Mouse (Mus musculus) heart, postnatal 0 days (tissue): ENCODE data around the gene Map7d2. TPM values are rescaled to one million over a fixed set of nuclear protein-coding genes. Genes with fewer than 3 reads are reported as not detected.

Source experiments
- ATAC-seq: fragments of 200-750 bp; cut with Nextera tagmentation; 2 replicates; pipeline ENCODE4 v1.8.0; 2017; ENCODE audit warnings: low read depth, moderate number of reproducible peaks, moderate library complexity; ENCODE audit not compliant: insufficient read depth
- DNase-seq: peaks from one replicate; pipeline ENCODE4 v3.0.0-alpha.2; 2016; ENCODE audit warnings: low spot score
- H3K27ac ChIP-seq: fragments of 300-500 bp; sonication (generic); 2 replicates; pipeline ENCODE4 v1.5.1; 2014; ENCODE audit warnings: low read depth, mild to moderate bottlenecking
- H3K27me3 ChIP-seq: fragments of 300-500 bp; sonication (generic); 2 replicates; pipeline ENCODE4 v1.6.1; 2014; ENCODE audit warnings: low read length, mixed read lengths; ENCODE audit not compliant: control insufficient read depth, insufficient read depth
- H3K36me3 ChIP-seq: fragments of 300-500 bp; sonication (generic); replicated peaks from 2 replicates; pipeline ENCODE4 v1.6.1; 2014; ENCODE audit warnings: low read length, mixed read lengths; ENCODE audit not compliant: control insufficient read depth, insufficient read depth
- H3K4me1 ChIP-seq: fragments of 300-500 bp; sonication (generic); 2 replicates; pipeline ENCODE4 v1.6.1; 2014; ENCODE audit warnings: antibody characterized with exemption; ENCODE audit not compliant: control insufficient read depth, insufficient read depth
- H3K4me2 ChIP-seq: fragments of 300-500 bp; sonication (generic); 2 replicates; pipeline ENCODE4 v1.6.1; 2014; ENCODE audit warnings: low read depth, mild to moderate bottlenecking, low read length, moderate library complexity
- H3K4me3 ChIP-seq: fragments of 300-500 bp; sonication (generic); 2 replicates; pipeline ENCODE4 v1.5.1; 2014; ENCODE audit warnings: low read depth, low read length
- H3K9ac ChIP-seq: fragments of 300-500 bp; sonication (generic); replicated peaks from 2 replicates; pipeline ENCODE4 v1.6.1; 2014; ENCODE audit warnings: low read depth, low read length, mixed read lengths
- H3K9me3 ChIP-seq: fragments of 300-500 bp; sonication (generic); replicated peaks from 2 replicates; pipeline ENCODE4 v1.6.1; 2016; ENCODE audit warnings: low read length; ENCODE audit not compliant: control insufficient read depth
- CTCF ChIP-seq: IDR thresholded peaks from 2 replicates; pipeline ENCODE4 v1.5.1; 2016; ENCODE audit warnings: antibody characterized with exemption, control low read depth, low read depth
- EP300 ChIP-seq: IDR thresholded peaks from 2 replicates; pipeline ENCODE4 v1.6.1; 2016; ENCODE audit warnings: antibody characterized with exemption, low read depth
- WGBS: fragments of 180-500 bp; shearing (Covaris S2); extraction: QIAGEN DNeasy Blood & Tissue Kit; methylation state at CpG from one replicate; pipeline ENCODE4 v1.1.7; 2014; 5-methylcytosine and 5-hydroxymethylcytosine counted together
- polyA plus RNA-seq: library from polyadenylated mRNA; unstranded; fragments of >200 nt; fragmentation: Nextera tagmentation; extraction: Ambion mirVana; gene quantifications from 2 replicates; pipeline ENCODE4 v1.2.1, GENCODE M21; 2015
- total RNA-seq: library from RNA; depleted of rRNA; stranded (reverse); fragments of >200 nt; gene quantifications from 2 replicates; pipeline ENCODE4 v1.2.3, GENCODE M21; 2014; ENCODE audit warnings: low replicate concordance; rRNA removed

Gene Map7d2
- total RNA-seq (0.04 TPM in 1 of 2 replicates, not detected in the other), polyA plus RNA-seq (0.53 and 0.56 TPM in 2 replicates)

GRCm38 (mm10) chrX:159414130-159414828 is at the start of gene Map7d2:
Map7d2 (plus strand) TSS chrX:159414572.
- H3K4me2 ChIP-seq, result peak within 1 kb of the TSS; percentile 80
- no peaks in the 10 kb centered on the region for H3K4me1 ChIP-seq
- ATAC-seq (peak; percentile 49; the same call in 1 of the 2 replicates), DNase-seq (no peak)
- no peaks in the 10 kb centered on the region for H3K36me3 ChIP-seq
- no peak within 1 kb of the TSS for H3K9ac ChIP-seq
- 22% methylated on average over 33 of the region's 83 CpGs for WGBS
- peaks cover 26% of the 10 kb centered on the region for H3K27me3 ChIP-seq
- H3K9me3 ChIP-seq, result no peaks in the 10 kb centered on the region
- H3K4me3 ChIP-seq, result peak within 1 kb of the TSS; percentile 59
- no peak within 1 kb of the TSS for H3K27ac ChIP-seq
- TF ChIP-seq EP300 (no peak), CTCF (no peak)

- no peak for TF ChIP-seq CTCF
- TF ChIP-seq EP300, result no peak
- WGBS, result 13% methylated on average over 49 of the region's 76 CpGs
- Histone ChIP-seq H3K4me3 (peak within 1 kb of the TSS; percentile 75), H3K4me2 (peak within 1 kb of the TSS; percentile 64), H3K9me3 (no peaks in the 10 kb centered on the region), H3K27ac (peak within 1 kb of the TSS; percentile 87), H3K4me1 (no peaks in the 10 kb centered on the region), H3K27me3 (no peaks in the 10 kb centered on the region), H3K36me3 (no peaks in the 10 kb centered on the region; the same call in 1 of the 2 replicates), H3K9ac (peak within 1 kb of the TSS; percentile 80)
- peak; percentile 99 for ATAC-seq
- peak; percentile 66 for DNase-seq
These were observed 42.3 kb upstream of the Map7d2 start, which contains the start of gene Eif1ax for GRCm38 (mm10) chrX:159371831-159372752. Eif1ax (plus strand) TSS chrX:159372178.

- peak overlapping the region; percentile 75 for H3K4me3 ChIP-seq
- no peaks in the 10 kb centered on the region for H3K27me3 ChIP-seq
- no peaks in the 10 kb centered on the region for H3K4me1 ChIP-seq
- peak overlapping the region; percentile 64 for H3K4me2 ChIP-seq
- 16% methylated on average over 9 of the region's 9 CpGs for WGBS
- H3K9ac ChIP-seq, result peak overlapping the region; percentile 80
- DNase-seq (no peak), ATAC-seq (no peak)
- peak overlapping the region; percentile 87 for H3K27ac ChIP-seq
- H3K9me3 ChIP-seq, result no peaks in the 10 kb centered on the region
- no peaks in the 10 kb centered on the region; the same call in 1 of the 2 replicates for H3K36me3 ChIP-seq
- TF ChIP-seq EP300, result no peak
- TF ChIP-seq CTCF, result no peak
These were observed 41.6 kb upstream of the Map7d2 start for GRCm38 (mm10) chrX:159372753-159373144.

GRCm38 (mm10) chrX:159387105-159387504 is 27.3 kb upstream of the Map7d2 start:
- Histone ChIP-seq H3K9me3 (no peaks in the 10 kb centered on the region), H3K4me2 (no peak overlapping the region), H3K4me3 (no peak overlapping the region), H3K4me1 (no peaks in the 10 kb centered on the region), H3K27me3 (no peaks in the 10 kb centered on the region), H3K27ac (no peak overlapping the region), H3K9ac (no peak overlapping the region), H3K36me3 (no peaks in the 10 kb centered on the region)
- TF ChIP-seq EP300, result no peak
- TF ChIP-seq CTCF, result no peak
- WGBS, result 60% methylated on average over 9 of the region's 9 CpGs
- ATAC-seq (no peak), DNase-seq (no peak)

GRCm38 (mm10) chrX:159388953-159389352 is 25.4 kb upstream of the Map7d2 start:
- no peaks in the 10 kb centered on the region for H3K4me1 ChIP-seq
- H3K4me2 ChIP-seq, result no peak overlapping the region
- DNase-seq, result peak; percentile 45
- TF ChIP-seq EP300 (no peak), CTCF (no peak)
- no peak overlapping the region for H3K4me3 ChIP-seq
- H3K27me3 ChIP-seq, result no peaks in the 10 kb centered on the region
- H3K36me3 ChIP-seq, result no peaks in the 10 kb centered on the region
- ATAC-seq, result peak; percentile 72
- no peak overlapping the region for H3K9ac ChIP-seq
- no peaks in the 10 kb centered on the region for H3K9me3 ChIP-seq
- no peak overlapping the region for H3K27ac ChIP-seq
